Mouse (Mus musculus) c-Kit-positive CD71-negative TER-119-negative erythroid progenitor cells, embryonic 14.5 days (primary cell): Measurements from ENCODE around the gene Awat1.

ENCODE experiments used
- DNase-seq: peaks from one replicate; pipeline ENCODE4 v3.0.0-alpha.2; 2013; ENCODE audit warnings: low read depth

Gene Awat1

GRCm38 (mm10) chrX:100571951-100572350 lies at the start of gene Awat1:
Gene Awat1, plus strand, starts transcription at chrX:100572251.
- DNase-seq: no peak

GRCm38 (mm10) chrX:100524471-100524870 lies 47.6 kb upstream of the Awat1 start, which contains the start of gene Dgat2l6:
Gene Dgat2l6, plus strand, starts transcription at chrX:100524838.
- DNase-seq: no peak

GRCm38 (mm10) chrX:100556026-100556425 lies 16.0 kb upstream of the Awat1 start:
- no peak for DNase-seq

- DNase-seq: no peak
Measured at GRCm38 (mm10) chrX:100565696-100566095, 6.4 kb upstream of the Awat1 start.

GRCm38 (mm10) chrX:100594791-100595190 lies 22.7 kb downstream of the Awat1 start, which contains the start of gene P2ry4:
Gene P2ry4, minus strand, starts transcription at chrX:100594869.
- no peak for DNase-seq

- no peak for DNase-seq
Measured at GRCm38 (mm10) chrX:100597439-100597838, 25.4 kb downstream of the Awat1 start.

- no peak for DNase-seq
Measured at GRCm38 (mm10) chrX:100599755-100600154, 27.7 kb downstream of the Awat1 start.

GRCm38 (mm10) chrX:100605314-100605713 lies 33.3 kb downstream of the Awat1 start, which contains the start of gene Arr3:
Gene Arr3, plus strand, starts transcription at chrX:100605497.
- DNase-seq: no peak

GRCm38 (mm10) chrX:100618488-100618887 lies 46.4 kb downstream of the Awat1 start:
- DNase-seq: no peak

- DNase-seq: no peak
Measured at GRCm38 (mm10) chrX:100621366-100621765, 49.3 kb downstream of the Awat1 start.

GRCm38 (mm10) chrX:100624242-100624641 lies 52.2 kb downstream of the Awat1 start:
- DNase-seq: no peak

GRCm38 (mm10) chrX:100625146-100625545 lies 53.1 kb downstream of the Awat1 start:
- no peak for DNase-seq

GRCm38 (mm10) chrX:100625546-100625801 lies 53.4 kb downstream of the Awat1 start, which contains the start of gene Kif4:
Gene Kif4, plus strand, starts transcription at chrX:100625737.
- DNase-seq: no peak

- DNase-seq: peak; percentile 83
Measured at GRCm38 (mm10) chrX:100625802-100626793, 54.0 kb downstream of the Awat1 start, which contains the start of gene Pdzd11. Gene Pdzd11, minus strand, starts transcription at chrX:100626568.
